Mouse (Mus musculus) T-helper 1 cell (primary cell): ENCODE data around the gene Ppfibp1.

Experiments used
- in situ Hi-C: fragments of 300-600 bp; cut with MboI, MseI; formaldehyde crosslinking; loops from one replicate; pipeline ENCODE4 v1.15.1; 2025; ENCODE audit warnings: high pct_unique_total_duplicates

Ppfibp1 gene

GRCm38 (mm10) chr6:146887958-146888659 lies at the start of gene Ppfibp1:
Gene Ppfibp1, plus strand, starts transcription at chr6:146888487.
- in situ Hi-C loops: no loop called here

GRCm38 (mm10) chr6:146838863-146839262 lies 49.4 kb upstream of the Ppfibp1 start:
- in situ Hi-C loops: no loop called here

- in situ Hi-C loops: no loop called here
Observed at GRCm38 (mm10) chr6:146844867-146845266, 43.4 kb upstream of the Ppfibp1 start.

GRCm38 (mm10) chr6:146845347-146845746 lies 42.9 kb upstream of the Ppfibp1 start:
- in situ Hi-C loops: no loop called here

- in situ Hi-C loops: no loop called here
Observed at GRCm38 (mm10) chr6:146845961-146846750, 42.1 kb upstream of the Ppfibp1 start.

- in situ Hi-C loops: no loop called here
Observed at GRCm38 (mm10) chr6:146847402-146847801, 40.9 kb upstream of the Ppfibp1 start.

GRCm38 (mm10) chr6:146848281-146848680 lies 40.0 kb upstream of the Ppfibp1 start:
- in situ Hi-C loops: no loop called here

- in situ Hi-C loops: loop anchor here (25.0 kb wide), 1 partner anchor 1287 kb away; no protein-coding TSS in a partner anchor
Observed at GRCm38 (mm10) chr6:146850050-146850449, 38.2 kb upstream of the Ppfibp1 start, which contains the start of gene Smco2. Gene Smco2, plus strand, starts transcription at chr6:146850104.

GRCm38 (mm10) chr6:146851916-146852315 lies 36.4 kb upstream of the Ppfibp1 start:
- in situ Hi-C loops: loop anchor here (25.0 kb wide), 1 partner anchor 1285 kb away; no protein-coding TSS in a partner anchor

GRCm38 (mm10) chr6:146852739-146853138 lies 35.5 kb upstream of the Ppfibp1 start:
- in situ Hi-C loops: loop anchor here (25.0 kb wide), 1 partner anchor 1285 kb away; no protein-coding TSS in a partner anchor

GRCm38 (mm10) chr6:146855185-146855584 lies 33.1 kb upstream of the Ppfibp1 start:
- in situ Hi-C loops: loop anchor here (25.0 kb wide), 1 partner anchor 1282 kb away; no protein-coding TSS in a partner anchor

- in situ Hi-C loops: loop anchor here (25.0 kb wide), 1 partner anchor 1280 kb away; no protein-coding TSS in a partner anchor
Observed at GRCm38 (mm10) chr6:146857386-146857785, 30.9 kb upstream of the Ppfibp1 start.

- in situ Hi-C loops: loop anchor here (10.0 to 25.0 kb wide), 2 partner anchors 112 to 1274 kb away; no protein-coding TSS in a partner anchor
Observed at GRCm38 (mm10) chr6:146863154-146863553, 25.1 kb upstream of the Ppfibp1 start.

GRCm38 (mm10) chr6:146864370-146864769 lies 23.9 kb upstream of the Ppfibp1 start:
- in situ Hi-C loops: loop anchor here (10.0 to 25.0 kb wide), 2 partner anchors 110 to 1273 kb away; no protein-coding TSS in a partner anchor

GRCm38 (mm10) chr6:146865701-146866100 lies 22.6 kb upstream of the Ppfibp1 start:
- in situ Hi-C loops: loop anchor here (10.0 to 25.0 kb wide), 2 partner anchors 109 to 1272 kb away; no protein-coding TSS in a partner anchor

- in situ Hi-C loops: loop anchor here (25.0 kb wide), 1 partner anchor 1265 kb away; no protein-coding TSS in a partner anchor
Observed at GRCm38 (mm10) chr6:146871975-146872374, 16.3 kb upstream of the Ppfibp1 start.

GRCm38 (mm10) chr6:146874415-146874814 lies 13.9 kb upstream of the Ppfibp1 start:
- in situ Hi-C loops: loop anchor here (25.0 kb wide), 1 partner anchor 1263 kb away; no protein-coding TSS in a partner anchor

GRCm38 (mm10) chr6:146876820-146877219 lies 11.5 kb upstream of the Ppfibp1 start:
- in situ Hi-C loops: no loop called here

GRCm38 (mm10) chr6:146877425-146878045 lies 10.8 kb upstream of the Ppfibp1 start:
- in situ Hi-C loops: no loop called here

GRCm38 (mm10) chr6:146878926-146879325 lies 9.4 kb upstream of the Ppfibp1 start:
- in situ Hi-C loops: no loop called here

- in situ Hi-C loops: no loop called here
Observed at GRCm38 (mm10) chr6:146879856-146880255, 8.4 kb upstream of the Ppfibp1 start.
